Mouse (Mus musculus) left cerebral cortex, adult 11 months (tissue): ENCODE data around the gene Tmprss3.

Experiments
- DNase-seq: peaks from one replicate; pipeline ENCODE4 v3.0.0; 2022; ENCODE audit warnings: low spot score

Tmprss3 gene

GRCm38 (mm10) chr17:31198877-31199276 is at the start of gene Tmprss3:
Tmprss3 (minus strand) TSS chr17:31198977.
- no peak for DNase-seq

- DNase-seq = no peak
These were observed 48.4 kb upstream of the Tmprss3 start for GRCm38 (mm10) chr17:31247144-31247543.

GRCm38 (mm10) chr17:31245321-31245720 is 46.5 kb upstream of the Tmprss3 start:
- DNase-seq = no peak

GRCm38 (mm10) chr17:31242764-31243163 is 44.0 kb upstream of the Tmprss3 start:
- no peak for DNase-seq

- DNase-seq = no peak
These were observed 42.4 kb upstream of the Tmprss3 start for GRCm38 (mm10) chr17:31241156-31241555.

GRCm38 (mm10) chr17:31238234-31239020 is 39.6 kb upstream of the Tmprss3 start:
- no peak for DNase-seq

GRCm38 (mm10) chr17:31235915-31236314 is 37.1 kb upstream of the Tmprss3 start:
- no peak for DNase-seq

- no peak for DNase-seq
These were observed 33.7 kb upstream of the Tmprss3 start for GRCm38 (mm10) chr17:31232251-31233010.

- no peak for DNase-seq
These were observed 33.0 kb upstream of the Tmprss3 start for GRCm38 (mm10) chr17:31231780-31232179.

GRCm38 (mm10) chr17:31226931-31227330 is 28.2 kb upstream of the Tmprss3 start:
- DNase-seq = no peak

- no peak for DNase-seq
These were observed 27.6 kb upstream of the Tmprss3 start for GRCm38 (mm10) chr17:31226368-31226767.

GRCm38 (mm10) chr17:31224591-31224990 is 25.8 kb upstream of the Tmprss3 start:
- DNase-seq = no peak

GRCm38 (mm10) chr17:31223835-31224234 is 25.1 kb upstream of the Tmprss3 start:
- DNase-seq = no peak

- DNase-seq = no peak
These were observed 24.1 kb upstream of the Tmprss3 start for GRCm38 (mm10) chr17:31222810-31223310.

GRCm38 (mm10) chr17:31216068-31216955 is 17.5 kb upstream of the Tmprss3 start:
- no peak for DNase-seq

- DNase-seq = no peak
These were observed 13.1 kb upstream of the Tmprss3 start for GRCm38 (mm10) chr17:31211881-31212280.

- no peak for DNase-seq
These were observed 11.5 kb upstream of the Tmprss3 start for GRCm38 (mm10) chr17:31210299-31210698.

GRCm38 (mm10) chr17:31209376-31209930 is 10.7 kb upstream of the Tmprss3 start:
- DNase-seq = no peak

- no peak for DNase-seq
These were observed 9.9 kb upstream of the Tmprss3 start for GRCm38 (mm10) chr17:31208654-31209053.

GRCm38 (mm10) chr17:31207771-31208334 is 9.1 kb upstream of the Tmprss3 start, which contains the start of gene Ubash3a:
Ubash3a (plus strand) TSS chr17:31207873.
- no peak for DNase-seq

GRCm38 (mm10) chr17:31196283-31196682 is 2.5 kb downstream of the Tmprss3 start:
- no peak for DNase-seq
